ENCODE assay signal across 9 mouse cellular contexts in genomic region chr7:81626460-81626859, GRCm38 (mm10). TPM values are rescaled to one million over a fixed set of nuclear protein-coding genes. Genes with fewer than 3 reads are reported as not detected.
DNase-seq lines count a peak whose midpoint lies in the region; TF ChIP-seq lines count a peak whose summit lies in the region.
"Had no signal": no experiment of that assay in that cellular context is flagged by ENCODE, and none has a peak within 500 bp of the region (broad histone marks: within the 10 kb centered on the region; RNA-seq: fewer than 3 reads in every experiment).

No protein-coding gene starts in this region.

- peak; percentile 78 for TF ChIP-seq CTCF in layer of hippocampus, adult 2 months (conservative IDR thresholded peaks at IDR 0.05)
- TF ChIP-seq CTCF in ES-Bruce4 (IDR thresholded peaks at IDR 0.05; ENCODE audit: low read depth, low read length), result peak; percentile 54

- peaks cover 2% of the 10 kb centered on the region for H3K4me1 ChIP-seq in ES-Bruce4 (ENCODE audit: control insufficient read depth, insufficient read depth, low read length)
- H3K4me1 ChIP-seq: limb, embryonic 13.5 days had no signal

- no peak overlapping the region for H3K27ac ChIP-seq in layer of hippocampus, adult 2 months
- no peak overlapping the region for H3K27ac ChIP-seq in ES-Bruce4 (ENCODE audit: insufficient read depth, low read length)
- H3K27ac ChIP-seq: limb, embryonic 13.5 days had no signal

- H3K9me3 ChIP-seq in ES-Bruce4 (replicated peaks; ENCODE audit: control insufficient read depth, insufficient read depth, low read length, poor library complexity, severe bottlenecking), result no peaks in the 10 kb centered on the region

- no peak overlapping the region for H3K9ac ChIP-seq in ES-Bruce4 (ENCODE audit: low read depth, poor library complexity, severe bottlenecking)
- H3K9ac ChIP-seq: limb, embryonic 13.5 days had no signal

- H3K36me3 ChIP-seq in ES-Bruce4 (ENCODE audit: control insufficient read depth, insufficient read depth, low read length, poor library complexity, severe bottlenecking), result no peaks in the 10 kb centered on the region

- TF ChIP-seq POLR2A in ES-Bruce4 (IDR thresholded peaks at IDR 0.05; ENCODE audit: insufficient read depth, low read length), result no peak

- no peak for TF ChIP-seq EP300 in ES-Bruce4 (IDR thresholded peaks at IDR 0.05; ENCODE audit: insufficient read depth, low read depth, low read length)

- no peak overlapping the region for H3K4me3 ChIP-seq in layer of hippocampus, adult 2 months
- no peak overlapping the region for H3K4me3 ChIP-seq in ES-Bruce4 (ENCODE audit: low read depth, low read length)
- H3K4me3 ChIP-seq: limb, embryonic 13.5 days had no signal

- DNase-seq in layer of hippocampus, adult 2 months (ENCODE audit: low spot score in 2 of 2), result no peak
- DNase-seq in layer of hippocampus, postnatal 14 days (ENCODE audit: low spot score in 2 of 2), result no peak
- DNase-seq in ZHBTc4 (ENCODE audit: low read depth, low spot score), result peak; percentile 77
- peak; percentile 10 to 13 for DNase-seq in natural killer cell, adult 2 months (ENCODE audit: low spot score in 2 of 2)
- DNase-seq in gastrocnemius, postnatal 4 days (ENCODE audit: low spot score in 2 of 2), result no peak
- no peak for DNase-seq in urinary bladder, adult 18-20 months (ENCODE audit: low spot score in 2 of 2)
- DNase-seq in frontal cortex, adult 2 months (ENCODE audit: extremely low spot score in 1 of 2, low spot score in 1 of 2), result no peak

- no peaks in the 10 kb centered on the region for H3K27me3 ChIP-seq in ES-Bruce4 (ENCODE audit: control insufficient read depth, insufficient read depth, low read length, poor library complexity, severe bottlenecking)
- H3K27me3 ChIP-seq: limb, embryonic 13.5 days had no signal

RNA-seq across cellular contexts. Expression of gene Whamm, which starts 55.4 kb away (rescaled TPM):
- total RNA-seq in layer of hippocampus, adult 2 months (2021), result 10 to 100 TPM; 19.0 to 22.8 TPM
- 10 to 100 TPM; 16.0 to 19.7 TPM for total RNA-seq in layer of hippocampus, postnatal 14 days (2021)
- 11.1 and 12.0 TPM in 2 replicates for polyA plus RNA-seq in ES-Bruce4 (2011; ENCODE audit: insufficient read depth, insufficient read length, low read depth, missing spikeins)
- total RNA-seq in gastrocnemius, postnatal 4 days (2021), result 1 to 10 TPM; 7.5 to 9.0 TPM
- polyA plus RNA-seq in frontal cortex, adult 2 months (2012; rRNA removed), result 21.4 and 24.2 TPM in 2 replicates

RNA-seq across cellular contexts. Expression of gene Fsd2, which starts 59.7 kb away (rescaled TPM):
- under 1 TPM; 0.27 to 0.28 TPM for total RNA-seq in layer of hippocampus, adult 2 months (2021)
- under 1 TPM; 0.10 to 0.32 TPM for total RNA-seq in layer of hippocampus, postnatal 14 days (2021)
- not detected in 2 replicates for polyA plus RNA-seq in ES-Bruce4 (2011; ENCODE audit: insufficient read depth, insufficient read length, low read depth, missing spikeins)
- 100 to 1,000 TPM; 152 to 158 TPM for total RNA-seq in gastrocnemius, postnatal 4 days (2021)
- 0.22 and 0.25 TPM in 2 replicates for polyA plus RNA-seq in frontal cortex, adult 2 months (2012; rRNA removed)

Comparison
In these comparisons a context has a peak if more than half of its experiments do, and no peak if none do; other contexts are left out.
1. DNase-seq: peak in ZHBTc4 (single experiment) and natural killer cell, adult 2 months (2 of 2); none in layer of hippocampus, adult 2 months (0 of 2), layer of hippocampus, postnatal 14 days (0 of 2), gastrocnemius, postnatal 4 days (0 of 2), urinary bladder, adult 18-20 months (0 of 2) and frontal cortex, adult 2 months (0 of 2).
2. RNA of gene Fsd2, which starts 59.7 kb away (total RNA-seq): 152 to 158 TPM in gastrocnemius, postnatal 4 days; 0.10 to 0.32 TPM in layer of hippocampus, postnatal 14 days and 0.27 to 0.28 TPM in layer of hippocampus, adult 2 months; every median in the first group is over 100 times any median in the second.